Mouse (Mus musculus) MEL (cell line): ENCODE measurements at regions not wholly inside any gene's neighbourhood (a gene's known extent, or its start where the extent isn't known, plus 50 kb on each side); places are given as distances from the start of the nearest gene placed in this dataset.

Experiments
- DNase-seq: peaks from one replicate; pipeline ENCODE4 v3.0.0; 2011; ENCODE audit warnings: low read depth, low spot score
- H3K27ac ChIP-seq: 2 replicates; pipeline ENCODE4 v1.5.1; 2012; ENCODE audit warnings: low read depth, mild to moderate bottlenecking, control low read depth, low read length, moderate library complexity; ENCODE audit not compliant: control insufficient read depth
- H3K27me3 ChIP-seq, 2 experiments: fragments of 150-350 bp in 1 of 2; sonication (generic) in 1 of 2; 2 replicates each; pipeline ENCODE4 v1.6.1; 2012; ENCODE audit warnings: low read length in 2 of 2, mild to moderate bottlenecking in 2 of 2, improper control_type of control experiment in 1 of 2, moderate library complexity in 1 of 2; ENCODE audit not compliant: insufficient read depth in 2 of 2, control insufficient read depth in 1 of 2
- H3K36me3 ChIP-seq, 2 experiments: 2 replicates each; pipeline ENCODE4 v1.6.1; 2012 to 2014; ENCODE audit warnings: low read length in 2 of 2, improper control_type of control experiment in 1 of 2, inconsistent platforms in 1 of 2, mild to moderate bottlenecking in 1 of 2; ENCODE audit not compliant: insufficient read depth in 2 of 2, control insufficient read depth in 1 of 2
- H3K4me1 ChIP-seq, 2 experiments: fragments of 150-350 bp in 1 of 2; sonication (generic) in 1 of 2; 2 replicates each; pipeline ENCODE4 v1.6.1; 2012; ENCODE audit warnings: low read length in 2 of 2, improper control_type of control experiment in 1 of 2, mild to moderate bottlenecking in 1 of 2; ENCODE audit not compliant: insufficient read depth in 2 of 2, control insufficient read depth in 1 of 2
- H3K4me3 ChIP-seq, 2 experiments: fragments of 150-350 bp in 1 of 2; sonication (generic) in 1 of 2; 2 replicates each; pipeline ENCODE4 v1.5.1; 2012; ENCODE audit warnings: low read depth in 2 of 2, low read length in 2 of 2, mild to moderate bottlenecking in 2 of 2, moderate library complexity in 2 of 2, control low read depth in 1 of 2, improper control_type of control experiment in 1 of 2; ENCODE audit not compliant: control insufficient read depth in 1 of 2, insufficient read depth in 1 of 2
- H3K79me2 ChIP-seq: 2 replicates; pipeline ENCODE4 v1.6.1; 2012; ENCODE audit warnings: mild to moderate bottlenecking, low read length, moderate library complexity; ENCODE audit not compliant: control insufficient read depth, poor library complexity, insufficient read depth
- H3K9ac ChIP-seq: 2 replicates; pipeline ENCODE4 v1.6.1; 2012; ENCODE audit warnings: low read depth, mild to moderate bottlenecking, control low read depth, low read length, moderate library complexity; ENCODE audit not compliant: control insufficient read depth, poor library complexity, severe bottlenecking
- H3K9me3 ChIP-seq: fragments of 150-350 bp; sonication (generic); replicated peaks from 2 replicates; pipeline ENCODE4 v1.6.1; 2012; ENCODE audit warnings: mild to moderate bottlenecking, low read length, improper control_type of control experiment, moderate library complexity; ENCODE audit not compliant: insufficient read depth
- BHLHE40 ChIP-seq: IDR thresholded peaks from 2 replicates; pipeline ENCODE4 v1.6.1; 2012; ENCODE audit warnings: low read depth, mild to moderate bottlenecking, inconsistent platforms, low read length, improper control_type of control experiment, borderline replicate concordance
- CTCF ChIP-seq, 3 experiments: IDR thresholded peaks in 2 of 3; conservative IDR thresholded peaks in 1 of 3; 2 replicates each; pipeline ENCODE4 v1.5.1; 2011 to 2012; ENCODE audit warnings: low read length in 3 of 3, low read depth in 2 of 3, mild to moderate bottlenecking in 2 of 3, improper control_type of control experiment in 1 of 3, inconsistent platforms in 1 of 3, mixed read lengths in 1 of 3, moderate library complexity in 1 of 3; ENCODE audit not compliant: control insufficient read depth in 1 of 3, insufficient read depth in 1 of 3, poor library complexity in 1 of 3, severe bottlenecking in 1 of 3
- GATA1 ChIP-seq: IDR thresholded peaks from 2 replicates; pipeline ENCODE4 v1.6.1; 2011; ENCODE audit warnings: low read depth, low read length, improper control_type of control experiment
- HCFC1 ChIP-seq: IDR thresholded peaks from 2 replicates; pipeline ENCODE4 v1.6.1; 2012; ENCODE audit warnings: low read depth, mild to moderate bottlenecking, inconsistent platforms, low read length, improper control_type of control experiment, moderate library complexity
- MAFK ChIP-seq: IDR thresholded peaks from 2 replicates; pipeline ENCODE4 v1.6.1; 2011; ENCODE audit warnings: low read depth, mild to moderate bottlenecking, low read length, improper control_type of control experiment, borderline replicate concordance
- MAX ChIP-seq: IDR thresholded peaks from 2 replicates; pipeline ENCODE4 v1.6.1; 2011; ENCODE audit warnings: low read length, improper control_type of control experiment
- MAZ ChIP-seq: IDR thresholded peaks from 2 replicates; pipeline ENCODE4 v1.6.1; 2012; ENCODE audit warnings: low read depth, mild to moderate bottlenecking, inconsistent platforms, low read length, improper control_type of control experiment
- MXI1 ChIP-seq: IDR thresholded peaks from 2 replicates; pipeline ENCODE4 v1.6.1; 2011; ENCODE audit warnings: mild to moderate bottlenecking, low read depth, low read length, improper control_type of control experiment
- MYB ChIP-seq: IDR thresholded peaks from 2 replicates; pipeline ENCODE4 v1.6.1; 2011; ENCODE audit warnings: mild to moderate bottlenecking, low read depth, low read length, improper control_type of control experiment
- NELFE ChIP-seq: IDR thresholded peaks from 2 replicates; pipeline ENCODE4 v1.6.1; 2011; ENCODE audit warnings: low read depth, low read length, improper control_type of control experiment
- NRF1 ChIP-seq: IDR thresholded peaks from 2 replicates; pipeline ENCODE4 v1.6.1; 2014; ENCODE audit warnings: low read depth, mild to moderate bottlenecking, inconsistent platforms, low read length, improper control_type of control experiment, moderate library complexity; ENCODE audit not compliant: poor library complexity, insufficient read depth, severe bottlenecking
- POLR2AphosphoS2 ChIP-seq: IDR thresholded peaks from 2 replicates; pipeline ENCODE4 v1.6.1; 2011; ENCODE audit warnings: low read length, improper control_type of control experiment
- POLR2AphosphoS5 ChIP-seq: IDR thresholded peaks from 2 replicates; pipeline ENCODE4 v1.6.1; 2012; ENCODE audit warnings: low read depth, borderline replicate concordance, mild to moderate bottlenecking, inconsistent platforms, low read length, moderate library complexity, mixed read lengths
- SMC3 ChIP-seq: IDR thresholded peaks from 2 replicates; pipeline ENCODE4 v1.6.1; 2011; ENCODE audit warnings: low read depth, low read length, improper control_type of control experiment
- TAL1 ChIP-seq: IDR thresholded peaks from 2 replicates; pipeline ENCODE4 v1.6.1; 2012; ENCODE audit warnings: mild to moderate bottlenecking, inconsistent platforms, low read length, moderate library complexity, mixed read lengths
- TBP ChIP-seq: IDR thresholded peaks from 2 replicates; pipeline ENCODE4 v1.8.0; 2011; ENCODE audit warnings: low read depth, low read length, improper control_type of control experiment
- UBTF ChIP-seq: IDR thresholded peaks from 2 replicates; pipeline ENCODE4 v1.6.1; 2012; ENCODE audit warnings: low read depth, mild to moderate bottlenecking, inconsistent platforms, low read length, improper control_type of control experiment, moderate library complexity, borderline replicate concordance; ENCODE audit not compliant: insufficient read depth
- USF1 ChIP-seq: IDR thresholded peaks from 2 replicates; pipeline ENCODE4 v1.6.1; 2014; ENCODE audit warnings: low read depth, mild to moderate bottlenecking, inconsistent platforms, low read length, improper control_type of control experiment, moderate library complexity
- ZC3H11A ChIP-seq: IDR thresholded peaks from 2 replicates; pipeline ENCODE4 v1.6.1; 2012; ENCODE audit warnings: low read depth, mild to moderate bottlenecking, inconsistent platforms, low read length, improper control_type of control experiment
- ZKSCAN1 ChIP-seq: IDR thresholded peaks from 2 replicates; pipeline ENCODE4 v1.6.1; 2012; ENCODE audit warnings: low read depth, mild to moderate bottlenecking, inconsistent platforms, low read length, improper control_type of control experiment, moderate library complexity
- ZMIZ1 ChIP-seq: IDR thresholded peaks from 2 replicates; pipeline ENCODE4 v1.6.1; 2012; ENCODE audit warnings: low read depth, mild to moderate bottlenecking, inconsistent platforms, low read length, improper control_type of control experiment, moderate library complexity

GRCm38 (mm10) chr13:94632730-94633129, 156.0 kb upstream of the Tbca start:
- no peak for DNase-seq
- Histone ChIP-seq H3K79me2 (no peaks in the 10 kb centered on the region), H3K27me3 (peaks cover 0 to 2% of the 10 kb centered on the region in 2 experiments; a peak in 1 of 4 replicates), H3K27ac (no peak overlapping the region), H3K4me1 (no peaks in the 10 kb centered on the region), H3K36me3 (no peaks in the 10 kb centered on the region), H3K9ac (no peak overlapping the region), H3K9me3 (no peaks in the 10 kb centered on the region), H3K4me3 (no peak overlapping the region)
- TF ChIP-seq NRF1 (no peak), SMC3 (no peak), HCFC1 (no peak), UBTF (no peak), MAFK (no peak), MAZ (no peak), TBP (no peak), POLR2AphosphoS5 (no peak), POLR2AphosphoS2 (no peak)

- Histone ChIP-seq H3K36me3 (no peaks in the 10 kb centered on the region), H3K4me1 (no peaks in the 10 kb centered on the region), H3K27me3 (peaks cover 0 to 2% of the 10 kb centered on the region in 2 experiments; a peak in 1 of 4 replicates), H3K4me3 (no peak overlapping the region), H3K79me2 (no peaks in the 10 kb centered on the region), H3K9me3 (no peaks in the 10 kb centered on the region), H3K9ac (no peak overlapping the region), H3K27ac (no peak overlapping the region)
- TF ChIP-seq ZC3H11A (no peak), GATA1 (no peak), BHLHE40 (no peak), USF1 (no peak), ZKSCAN1 (no peak), NELFE (no peak), CTCF (IDR thresholded peaks at IDR 0.05 in 2 of 3, conservative IDR thresholded peaks at IDR 0.05 in 1 of 3; ENCODE audit: control insufficient read depth in 1 of 3, insufficient read depth in 1 of 3, low read depth in 2 of 3, low read length in 3 of 3, poor library complexity in 1 of 3, severe bottlenecking in 1 of 3) (no peak), ZMIZ1 (no peak), HCFC1 (no peak), NRF1 (no peak), TBP (no peak), MXI1 (no peak), MYB (no peak), TAL1 (no peak), MAX (no peak)
- no peak for DNase-seq
These were observed 148.4 kb upstream of the Tbca start for GRCm38 (mm10) chr13:94640336-94640735.
